20 mouse cellular contexts compared by ENCODE assay signal in the genomic region with DNA sequence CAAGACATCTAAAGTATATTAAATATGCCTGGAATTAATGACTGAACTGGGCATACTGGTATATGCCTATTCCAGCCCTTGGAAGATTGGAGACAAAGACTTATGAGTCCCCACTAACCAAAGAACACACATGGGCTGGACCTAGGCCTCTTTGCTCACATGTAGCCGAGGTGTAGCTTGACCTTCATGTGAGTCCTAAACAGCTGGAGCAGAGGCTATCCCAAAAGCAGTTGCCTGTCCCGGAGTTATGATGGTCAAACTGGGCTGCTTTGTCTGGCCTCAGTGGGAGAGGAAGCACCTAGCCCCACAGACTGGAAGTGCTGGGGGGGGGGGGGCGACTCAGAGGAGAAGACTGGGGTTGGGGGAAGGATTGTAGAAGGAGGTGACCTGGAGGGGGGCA. TPM values are rescaled to one million over a fixed set of nuclear protein-coding genes. Genes with fewer than 3 reads are reported as not detected.
"Had no signal": no experiment of that assay in that cellular context is flagged by ENCODE, and none has a peak within 500 bp of the region (broad histone marks: within the 10 kb centered on the region; RNA-seq: fewer than 3 reads in every experiment).

No protein-coding gene starts in this region.

- ATAC-seq: liver, postnatal 0 days; midbrain, embryonic 16.5 days had no signal

- H3K36me3 ChIP-seq: midbrain, embryonic 10.5 days; midbrain, embryonic 12.5 days; neural tube, embryonic 12.5 days; stomach, embryonic 15.5 days had no signal

- H3K4me3 ChIP-seq: midbrain, embryonic 10.5 days; midbrain, embryonic 12.5 days; neural tube, embryonic 12.5 days; stomach, embryonic 15.5 days had no signal

- H3K9me3 ChIP-seq: midbrain, embryonic 10.5 days; midbrain, embryonic 12.5 days; neural tube, embryonic 12.5 days; stomach, embryonic 15.5 days had no signal

- H3K4me2 ChIP-seq: lung, embryonic 14.5 days; midbrain, embryonic 12.5 days; neural tube, embryonic 12.5 days; stomach, embryonic 15.5 days had no signal

- H3K9ac ChIP-seq: liver, postnatal 0 days; lung, embryonic 14.5 days; midbrain, embryonic 12.5 days; neural tube, embryonic 12.5 days; stomach, embryonic 15.5 days had no signal

- H3K27ac ChIP-seq: midbrain, embryonic 10.5 days; midbrain, embryonic 12.5 days; neural tube, embryonic 12.5 days; stomach, embryonic 15.5 days; stomach, postnatal 0 days had no signal

- H3K4me1 ChIP-seq: midbrain, embryonic 10.5 days; neural tube, embryonic 12.5 days; stomach, embryonic 15.5 days had no signal

- DNase-seq: liver, postnatal 0 days; lung, embryonic 14.5 days; lung, postnatal 10 days; lung, postnatal 4 days; midbrain, embryonic 14.5 days; right cerebral cortex, postnatal 14 days; thymus, adult 2 months; thymus, postnatal 25 days; thymus, postnatal 4 days had no signal

RNA-seq across cellular contexts. Expression of a gene that starts 33.2 kb away (rescaled TPM):
- total RNA-seq: megakaryocyte-erythroid progenitor cell, adult 5-6 weeks had no signal
- polyA plus RNA-seq: lung, embryonic 14.5 days; midbrain, embryonic 10.5 days; midbrain, embryonic 12.5 days; midbrain, embryonic 14.5 days; midbrain, embryonic 16.5 days; neural tube, embryonic 12.5 days; neural tube, embryonic 14.5 days; stomach, postnatal 0 days; urinary bladder, adult 2 months had no signal

RNA-seq across cellular contexts. Expression of a gene that starts 47.3 kb away (rescaled TPM):
- total RNA-seq: megakaryocyte, adult 5-6 weeks; megakaryocyte-erythroid progenitor cell, adult 5-6 weeks had no signal
- polyA plus RNA-seq: liver, postnatal 0 days; lung, embryonic 14.5 days; lung, embryonic 16.5 days; midbrain, embryonic 14.5 days; midbrain, embryonic 16.5 days; neural tube, embryonic 14.5 days had no signal
